Mouse (Mus musculus): ENCODE results near the gene Psmc3ip.

Psmc3ip gene

DNA sequence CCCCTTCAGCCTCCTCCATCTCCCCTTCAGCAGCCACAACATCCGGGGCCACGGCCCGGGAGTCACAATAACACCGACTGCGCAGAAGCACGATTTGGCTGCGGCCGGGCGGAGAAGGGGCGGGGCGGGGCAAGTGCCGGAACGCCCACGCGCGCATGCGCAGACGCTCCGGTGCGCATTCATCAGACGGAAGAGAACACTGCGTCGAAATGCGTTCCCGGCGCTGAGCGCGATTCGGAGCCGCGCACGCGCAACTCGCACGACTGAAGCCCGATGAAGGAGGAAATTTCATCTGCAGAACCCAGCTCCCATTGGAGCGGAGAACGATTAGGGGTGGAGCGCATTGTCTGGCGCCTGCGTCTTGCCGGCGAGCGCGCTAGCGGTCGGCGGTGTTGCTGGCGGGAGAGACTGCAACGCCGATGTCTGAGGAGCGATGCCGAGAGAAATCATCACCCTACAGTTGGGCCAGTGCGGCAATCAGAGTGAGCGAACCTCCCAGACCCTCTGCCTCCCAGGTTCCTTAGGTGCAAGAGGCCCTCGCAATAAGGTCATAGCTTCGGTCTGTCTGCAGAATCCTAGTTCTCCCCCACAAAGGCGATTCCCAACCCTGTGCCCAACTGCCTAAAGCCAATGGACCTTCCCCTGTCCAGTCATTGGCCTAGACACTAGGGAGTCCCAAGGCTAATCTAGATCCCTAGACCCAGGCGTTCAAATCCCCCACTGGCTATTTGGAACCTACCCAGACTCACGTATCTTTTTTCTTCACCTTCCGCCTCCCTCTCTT, 24.7 kb upstream of the Psmc3ip start, which contains the start of the genes Retreg3 and Tubg1:
Retreg3 (minus strand) TSS at position 133 of the 784 bp plus-strand sequence.
Tubg1 (plus strand) TSS at position 178 of the 784 bp plus-strand sequence.
- DNase-seq (ENCODE audit: inconsistent age in 2 of 2, low spot score in 1 of 2) = peak; percentile 99 to 100

DNA sequence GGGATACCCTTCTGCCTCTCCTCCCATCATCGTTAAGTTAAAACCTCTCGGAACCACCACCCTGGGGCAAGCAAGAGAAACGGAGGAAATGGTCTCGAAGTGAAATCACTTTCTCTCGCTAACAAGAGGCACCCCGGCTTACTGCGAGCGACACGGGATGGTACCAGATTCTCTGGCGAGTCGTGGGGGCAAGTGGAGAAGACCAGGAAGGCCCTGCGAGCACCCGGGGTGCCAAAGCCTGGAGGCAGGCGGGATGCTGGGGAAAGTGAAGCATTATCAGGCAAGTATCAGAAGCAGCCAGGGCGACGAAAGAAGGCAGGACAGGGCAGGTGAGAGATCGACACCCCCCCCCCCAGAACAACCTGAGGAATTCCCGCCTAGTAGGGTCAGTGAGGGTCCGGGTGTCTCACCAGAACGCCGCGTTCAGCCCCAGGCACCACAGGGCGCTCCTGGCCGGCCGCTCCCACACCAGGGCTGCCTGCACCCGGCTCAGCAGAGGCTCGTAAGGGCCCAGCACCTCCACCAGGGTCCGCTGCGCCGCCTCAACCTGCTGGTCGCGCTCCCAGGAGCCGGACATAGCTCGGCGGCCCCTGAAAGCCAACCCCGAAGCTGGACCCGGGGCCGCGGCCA, 24.0 kb upstream of the Psmc3ip start:
- DNase-seq (ENCODE audit: inconsistent age in 2 of 2, low spot score in 1 of 2) = no peak

DNA sequence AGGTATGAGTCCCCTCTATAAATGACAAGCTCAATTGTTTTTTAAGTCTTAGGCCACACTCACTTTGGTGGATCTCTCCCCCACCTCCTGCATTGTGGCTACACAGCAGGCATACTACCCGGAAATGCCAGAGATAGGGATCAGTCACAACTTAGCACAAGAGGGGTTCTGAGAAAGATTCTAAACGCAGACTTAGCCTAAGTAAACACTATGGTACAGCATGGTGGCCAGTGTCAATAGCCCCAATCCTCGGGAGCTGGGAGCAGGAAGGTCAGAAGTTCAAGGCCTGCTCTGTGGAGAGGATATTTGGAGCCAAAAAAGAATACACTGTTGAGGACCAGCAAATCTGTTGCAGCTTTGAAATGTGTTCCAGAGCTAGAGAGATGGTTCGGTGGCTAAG, 22.9 kb upstream of the Psmc3ip start:
- peak in 1 of 2 experiments; percentile 50 for DNase-seq (ENCODE audit: inconsistent age in 2 of 2, low spot score in 1 of 2)

DNA sequence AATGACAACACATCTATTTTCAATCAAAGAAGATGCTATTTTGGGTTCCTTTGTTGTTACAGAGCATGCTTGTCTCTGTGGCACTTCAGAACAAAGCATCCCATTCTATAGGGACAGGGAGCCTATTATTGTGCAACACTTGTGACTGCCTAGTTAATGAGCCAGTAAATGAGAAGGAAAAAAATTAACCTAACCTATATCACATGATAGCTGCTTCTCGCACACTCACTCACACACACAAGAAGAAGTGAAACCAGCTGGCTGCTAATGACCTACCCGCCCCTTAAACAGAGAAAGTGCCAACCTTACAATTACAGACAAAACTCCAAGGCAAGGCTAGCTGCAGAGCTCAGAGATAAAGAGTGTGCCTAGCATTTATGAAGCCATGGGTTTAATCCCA, 20.3 kb upstream of the Psmc3ip start:
- no peak for DNase-seq (ENCODE audit: inconsistent age in 2 of 2, low spot score in 1 of 2)

DNA sequence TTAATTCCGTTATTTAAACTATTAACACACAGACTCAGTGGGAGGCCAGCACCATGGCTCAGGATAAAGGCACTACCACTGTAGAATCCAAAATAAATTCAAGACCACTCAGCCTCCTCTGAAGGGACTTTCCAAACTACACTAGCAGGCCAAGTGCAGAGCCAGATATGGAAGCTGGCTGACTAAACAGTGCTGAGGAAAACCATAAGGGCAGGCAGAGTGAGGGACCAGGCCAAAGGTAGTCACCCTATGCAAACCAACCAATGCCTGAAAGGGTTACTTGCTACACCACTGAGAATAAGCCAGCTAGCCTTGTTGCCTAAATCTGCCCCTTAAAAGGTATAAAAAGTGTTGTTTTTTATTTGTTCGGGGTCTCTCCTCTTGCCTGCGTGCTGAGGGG, 16.9 kb upstream of the Psmc3ip start:
- DNase-seq (ENCODE audit: inconsistent age in 2 of 2, low spot score in 1 of 2) = no peak

DNA sequence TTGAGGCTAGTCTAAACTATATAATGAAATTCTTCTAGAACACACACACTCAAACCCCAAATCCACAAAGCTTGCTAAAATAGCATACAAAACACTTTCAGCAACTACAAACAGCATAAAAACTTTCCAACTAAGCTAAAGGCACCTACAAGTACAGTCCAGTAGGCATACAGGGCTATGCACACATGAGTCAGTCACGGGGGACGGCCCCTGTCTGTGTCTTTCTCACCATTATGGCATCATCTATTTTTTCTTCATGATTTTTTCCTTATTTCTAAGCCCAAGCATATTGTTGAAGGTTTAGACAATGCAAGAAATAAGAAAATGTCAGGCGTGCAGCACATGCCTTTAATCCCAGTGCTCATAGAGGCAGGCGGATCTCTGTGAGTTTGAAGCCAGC, 15.9 kb upstream of the Psmc3ip start:
- DNase-seq (ENCODE audit: inconsistent age in 2 of 2, low spot score in 1 of 2) = no peak

DNA sequence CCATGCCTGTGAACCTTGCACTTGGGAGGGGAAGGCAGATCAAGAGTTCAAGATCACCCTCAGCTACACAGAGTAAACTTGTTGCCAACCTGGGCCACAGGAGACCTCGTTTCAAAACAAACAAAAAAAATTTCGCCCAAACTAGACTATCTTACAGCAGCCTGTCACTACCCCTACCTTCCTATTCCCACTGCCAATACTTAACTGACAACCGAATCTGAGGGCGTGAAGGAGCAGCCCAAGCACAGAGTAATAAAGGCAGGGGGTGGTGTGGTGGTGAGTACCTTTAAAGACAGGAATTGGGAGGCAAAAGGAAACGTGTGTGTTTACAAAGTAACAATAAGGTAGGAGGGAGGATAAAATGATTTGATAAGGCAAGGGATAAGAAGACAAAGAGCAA, 15.5 kb upstream of the Psmc3ip start:
- DNase-seq (ENCODE audit: inconsistent age in 2 of 2, low spot score in 1 of 2) = no peak

DNA sequence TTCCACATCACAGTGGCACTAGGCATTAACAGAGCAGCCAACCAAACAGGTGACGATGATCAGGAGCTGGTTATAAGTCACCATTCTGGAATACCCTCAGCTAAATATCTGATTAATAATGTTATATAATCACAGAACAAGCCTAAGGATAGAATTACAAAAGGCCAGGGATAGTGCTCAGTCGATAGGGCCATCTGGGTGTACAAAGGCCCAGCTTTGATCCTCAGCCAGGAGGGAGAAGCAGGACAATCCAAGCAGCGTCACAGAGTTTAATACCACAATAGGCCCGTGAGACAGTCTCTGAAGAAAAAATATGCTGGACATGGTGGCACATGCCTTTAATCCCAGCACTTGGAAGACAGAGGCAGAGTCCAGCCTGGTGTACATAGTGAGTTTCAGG, 14.1 kb upstream of the Psmc3ip start:
- no peak for DNase-seq (ENCODE audit: inconsistent age in 2 of 2, low spot score in 1 of 2)

DNA sequence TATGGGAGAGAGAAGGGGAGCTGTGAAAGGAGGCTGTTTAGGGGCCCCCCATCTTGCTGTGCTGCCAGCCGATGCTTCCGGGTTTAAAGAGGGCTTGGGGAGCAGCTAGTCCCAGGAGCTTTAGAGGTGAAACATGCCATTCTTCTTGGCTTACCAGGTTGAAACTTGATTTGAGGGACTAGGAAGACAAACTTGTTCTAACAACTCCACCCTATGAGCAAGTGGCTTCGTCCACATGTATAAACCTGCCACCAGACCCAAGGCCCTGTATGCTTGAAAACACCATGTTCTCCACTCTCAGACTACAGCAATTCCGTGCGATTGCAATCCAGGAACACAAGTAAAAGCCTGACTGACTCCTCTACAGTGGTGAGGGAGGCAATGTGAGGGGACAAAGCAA, 7.8 kb upstream of the Psmc3ip start:
- no peak for DNase-seq (ENCODE audit: inconsistent age in 2 of 2, low spot score in 1 of 2)

DNA sequence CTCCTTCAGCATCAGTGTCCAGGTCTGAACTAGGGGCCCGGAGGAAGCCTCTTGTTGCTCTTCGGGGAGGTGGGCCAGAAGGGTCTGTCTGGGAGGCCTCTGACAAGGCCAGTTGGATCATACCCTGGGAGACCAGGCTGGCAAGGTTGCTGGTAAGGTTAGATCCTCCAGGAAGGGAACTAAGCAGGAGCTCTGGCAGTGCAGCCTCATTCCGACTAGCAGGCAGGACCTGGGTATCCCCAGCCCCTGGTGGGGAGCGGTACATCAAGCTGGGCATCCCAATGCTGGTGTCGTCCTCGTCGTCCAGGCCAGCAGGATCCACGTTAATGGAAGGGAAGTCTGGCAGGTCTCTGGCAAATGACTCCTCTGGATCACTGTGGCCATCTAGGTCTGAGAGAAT, 3.0 kb upstream of the Psmc3ip start:
- no peak for DNase-seq (ENCODE audit: inconsistent age in 2 of 2, low spot score in 1 of 2)

DNA sequence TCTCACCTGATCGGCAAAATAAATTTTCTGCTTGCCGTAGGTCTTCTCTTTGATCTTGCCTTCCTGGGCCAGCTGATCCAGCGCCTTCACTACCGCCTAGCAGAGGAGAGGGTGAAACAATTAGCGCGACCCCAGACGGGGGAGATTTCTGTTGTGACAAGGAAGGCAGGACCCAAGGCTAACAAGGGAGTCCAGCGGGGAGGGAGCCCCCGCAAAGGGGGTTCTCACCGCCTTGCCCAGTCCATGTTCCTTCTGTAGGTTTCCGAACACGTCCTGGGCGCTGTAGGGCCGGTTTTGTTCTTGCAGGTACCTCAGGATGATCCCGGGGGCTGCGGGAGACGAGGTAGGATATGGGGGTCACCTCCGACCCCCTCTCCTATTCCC, 314 bp downstream of the Psmc3ip start:
- no peak for DNase-seq (ENCODE audit: inconsistent age in 2 of 2, low spot score in 1 of 2)

DNA sequence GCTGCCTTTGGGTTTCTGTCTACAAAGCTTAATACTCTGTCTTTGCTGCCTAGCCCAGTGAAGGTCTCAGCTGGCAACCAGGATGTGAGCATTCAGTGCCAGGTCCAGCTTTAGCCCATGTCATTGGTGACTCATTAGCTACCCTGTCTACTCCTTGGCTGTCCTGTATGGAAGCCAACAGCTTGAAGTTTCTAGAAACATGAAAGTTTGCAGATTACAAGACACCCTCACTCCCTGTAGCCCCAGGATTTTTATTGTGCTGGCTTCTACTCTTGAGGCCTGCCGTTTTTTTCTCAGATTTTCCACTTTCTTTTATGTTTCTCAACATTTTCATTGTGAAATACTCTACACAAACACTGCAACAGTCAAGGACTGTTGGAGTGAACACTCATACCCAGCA, 5.3 kb downstream of the Psmc3ip start:
- peak in 1 of 2 experiments; percentile 80 for DNase-seq (ENCODE audit: inconsistent age in 2 of 2, low spot score in 1 of 2)

DNA sequence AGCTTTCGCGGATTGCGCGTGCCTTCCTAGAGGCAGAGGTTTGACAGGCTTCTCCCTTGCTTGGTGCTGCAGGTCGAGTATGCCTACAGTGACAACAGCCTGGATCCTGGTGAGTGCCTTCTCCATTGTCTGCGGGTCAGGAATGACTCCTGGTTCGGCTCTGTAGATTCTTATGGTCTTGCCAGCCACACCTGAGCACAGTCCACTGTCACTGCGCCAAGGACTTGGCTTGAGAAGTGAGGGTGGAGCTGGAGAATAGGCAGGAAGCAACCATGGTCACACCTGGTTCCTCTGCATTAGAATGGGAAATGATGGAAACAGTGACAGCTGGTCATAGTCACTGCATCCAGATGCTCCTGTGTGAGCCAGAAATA, 7.6 kb downstream of the Psmc3ip start:
- no peak for DNase-seq (ENCODE audit: inconsistent age in 2 of 2, low spot score in 1 of 2)

DNA sequence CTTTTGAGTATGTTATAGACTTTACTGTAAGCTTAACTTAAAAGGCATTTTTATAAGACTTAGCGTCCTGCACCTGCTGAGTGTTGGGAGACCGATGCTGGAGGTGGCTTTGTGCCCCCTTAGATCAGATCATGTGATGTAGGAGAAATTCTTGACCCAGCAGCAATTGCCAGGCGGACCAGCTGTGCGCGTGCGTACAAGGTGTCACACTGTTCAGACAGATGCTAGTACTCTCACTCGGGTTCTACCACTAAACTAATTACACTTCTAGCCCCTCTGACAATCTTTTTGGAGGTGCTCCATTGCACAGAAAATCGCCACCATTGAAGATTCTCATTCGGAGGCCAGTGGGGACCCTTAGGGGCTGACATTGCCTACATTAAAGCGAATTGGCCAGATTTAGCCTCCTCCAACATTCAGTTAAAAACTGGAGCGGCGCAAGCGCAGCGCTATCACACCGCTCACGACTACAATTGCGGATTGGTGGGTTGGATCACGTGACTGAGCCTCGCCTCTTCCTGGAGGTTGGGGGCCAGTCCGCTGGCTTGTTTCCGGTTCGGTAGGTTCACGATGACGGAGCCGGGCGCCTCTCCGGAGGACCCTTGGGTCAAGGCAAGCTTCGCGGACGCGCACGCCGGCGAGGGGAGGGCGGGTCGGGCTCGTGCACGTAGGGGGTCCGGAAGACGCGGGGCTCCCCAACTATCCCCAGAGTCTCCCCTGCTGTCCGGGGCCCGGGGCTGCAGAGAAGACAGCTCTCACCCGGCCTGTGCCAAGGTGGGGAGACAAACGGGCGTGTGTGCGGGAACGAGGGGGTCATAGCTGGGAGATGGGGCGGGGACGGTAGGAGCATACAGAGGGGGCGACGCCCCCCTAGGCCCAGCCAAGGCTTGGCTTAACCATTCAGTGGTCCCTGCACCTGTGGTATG, 8.2 kb downstream of the Psmc3ip start, which contains the start of gene Mlx:
Mlx (plus strand) TSS at position 522 of the 926 bp plus-strand sequence.
- peak; percentile 93 to 97 for DNase-seq (ENCODE audit: inconsistent age in 2 of 2, low spot score in 1 of 2)

DNA sequence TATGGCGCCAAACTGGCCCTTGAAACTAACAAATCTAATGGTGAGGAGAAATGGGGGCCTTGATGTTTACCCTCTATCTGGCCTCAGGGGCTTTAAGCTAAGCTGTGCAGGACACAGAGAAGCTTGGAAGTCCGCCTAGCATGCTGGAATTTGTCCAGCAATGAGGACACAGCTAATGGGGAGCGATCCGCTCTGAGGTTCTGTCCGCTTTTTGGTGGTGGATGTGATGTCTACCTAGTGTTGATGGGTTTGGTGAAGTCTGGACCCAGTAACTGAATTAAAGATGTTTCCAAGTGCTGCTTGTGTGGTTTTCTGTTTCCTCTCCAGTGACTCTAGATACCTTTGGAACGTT, 8.9 kb downstream of the Psmc3ip start:
- peak in 1 of 2 experiments; percentile 58 for DNase-seq (ENCODE audit: inconsistent age in 2 of 2, low spot score in 1 of 2)

DNA sequence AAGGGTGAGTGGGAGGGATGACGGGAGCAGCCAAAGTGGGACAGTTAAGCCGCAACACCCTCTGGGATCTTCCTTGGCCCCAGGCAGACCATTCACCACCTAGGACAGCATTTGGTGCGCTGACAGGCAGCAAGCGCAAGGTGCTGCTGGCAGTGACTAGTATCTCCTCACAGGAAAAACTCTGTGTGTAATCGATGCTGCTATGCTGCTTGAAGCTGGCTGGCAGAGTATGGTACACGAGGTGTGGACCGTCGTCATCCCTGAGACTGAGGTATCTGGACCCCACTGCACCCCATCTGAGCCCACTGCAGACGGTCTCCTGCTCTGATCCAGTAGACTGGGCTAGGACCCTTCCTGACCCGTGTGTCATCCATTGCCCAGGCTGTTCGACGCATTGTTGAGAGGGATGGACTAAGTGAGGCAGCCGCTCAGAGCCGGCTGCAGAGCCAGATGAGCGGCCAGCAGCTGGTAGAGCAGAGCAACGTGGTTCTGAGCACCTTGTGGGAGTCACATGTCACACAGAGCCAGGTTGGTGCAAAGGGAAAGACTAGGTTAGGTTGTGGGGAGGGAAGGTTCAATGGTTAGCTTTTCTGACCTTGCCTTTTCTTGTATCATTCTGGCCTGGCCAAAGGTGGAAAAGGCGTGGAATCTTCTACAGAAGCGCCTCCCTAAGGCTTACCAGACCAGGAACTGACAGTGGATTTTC, 9.5 kb downstream of the Psmc3ip start:
- no peak for DNase-seq (ENCODE audit: inconsistent age in 2 of 2, low spot score in 1 of 2)

DNA sequence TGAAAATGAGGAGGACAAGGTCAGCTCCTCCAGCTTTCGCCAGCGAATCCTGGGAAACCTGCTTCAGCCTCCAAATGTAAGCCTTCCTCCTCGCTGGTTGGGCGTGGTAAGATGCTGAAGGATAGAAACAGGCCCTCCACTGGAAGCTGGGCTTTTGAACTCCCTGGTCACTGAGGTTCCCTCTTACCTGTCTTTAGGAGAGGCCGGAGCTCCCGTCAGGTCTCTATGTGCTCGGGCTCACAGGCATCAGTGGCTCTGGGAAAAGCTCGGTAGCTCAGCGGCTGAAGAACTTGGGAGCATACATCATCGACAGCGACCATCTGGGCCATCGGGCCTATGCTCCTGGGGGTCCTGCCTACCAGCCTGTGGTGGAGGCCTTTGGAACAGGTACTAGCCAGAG, 10.4 kb downstream of the Psmc3ip start:
- DNase-seq (ENCODE audit: inconsistent age in 2 of 2, low spot score in 1 of 2) = peak in 1 of 2 experiments; percentile 44

DNA sequence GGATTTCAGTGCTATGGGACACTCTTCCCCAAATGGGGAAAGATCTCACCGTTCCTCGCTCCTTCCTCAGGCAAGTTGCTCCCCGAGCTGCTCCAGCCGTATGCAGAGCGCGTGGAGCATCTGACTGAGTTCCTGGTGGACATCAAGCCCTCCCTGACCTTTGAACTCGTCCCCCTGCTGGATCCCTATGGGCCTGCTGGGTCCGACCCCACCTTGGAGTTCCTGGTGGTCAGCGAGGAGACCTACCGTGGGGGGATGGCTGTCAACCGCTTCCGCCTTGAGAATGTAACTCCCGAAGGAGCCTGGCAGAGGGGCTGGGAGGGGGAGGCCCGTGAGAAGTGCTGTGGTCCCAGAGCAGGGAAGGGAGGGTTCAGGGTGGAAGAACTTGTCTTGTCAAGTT, 11.0 kb downstream of the Psmc3ip start:
- DNase-seq (ENCODE audit: inconsistent age in 2 of 2, low spot score in 1 of 2) = peak; percentile 34 to 40

DNA sequence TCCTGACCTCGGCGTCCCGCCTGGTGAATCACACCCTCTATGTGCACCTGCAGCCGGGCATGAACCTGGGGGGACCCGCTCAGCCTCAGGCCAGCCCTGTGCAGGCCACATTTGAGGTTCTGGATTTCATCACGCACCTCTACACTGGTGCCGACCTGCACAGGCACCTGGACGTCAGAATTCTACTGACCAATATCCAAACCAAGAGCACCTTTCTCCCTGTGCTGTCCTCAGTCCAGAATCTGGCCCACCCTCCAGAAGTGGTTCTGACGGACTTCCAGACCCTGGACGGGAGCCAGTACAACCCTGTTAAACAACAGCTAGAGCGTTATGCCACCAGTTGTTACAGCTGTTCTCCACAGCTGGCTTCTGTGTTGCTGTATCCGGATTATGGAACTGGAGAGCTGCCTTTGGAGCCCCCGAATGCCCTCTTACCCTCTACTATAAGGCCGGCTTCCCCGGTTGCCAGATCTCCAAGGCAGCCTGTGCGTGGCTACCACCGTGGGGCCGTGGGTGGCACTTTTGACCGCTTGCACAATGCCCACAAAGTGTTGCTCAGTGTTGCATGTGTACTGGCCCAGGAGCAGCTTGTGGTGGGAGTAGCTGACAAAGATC, 12.0 kb downstream of the Psmc3ip start:
- DNase-seq (ENCODE audit: inconsistent age in 2 of 2, low spot score in 1 of 2) = peak in 1 of 2 experiments; percentile 79
